Mouse (Mus musculus): ENCODE results near the gene 1810024B03Rik.

1810024B03Rik gene
- long read RNA-seq, experiment 1, partial matches to known transcripts: 0 of 5 reads
- long read RNA-seq, experiment 1, other reads (novel, unspliced or antisense): 1 of 5 reads
- long read RNA-seq, experiment 2, transcript 1810024B03Rik-202 (2 exons, 2,364 nt): major isoform, 5 of 6 reads
- long read RNA-seq, experiment 2, partial matches to known transcripts: 0 of 6 reads
- long read RNA-seq, experiment 2, other reads (novel, unspliced or antisense): 1 of 6 reads

DNA sequence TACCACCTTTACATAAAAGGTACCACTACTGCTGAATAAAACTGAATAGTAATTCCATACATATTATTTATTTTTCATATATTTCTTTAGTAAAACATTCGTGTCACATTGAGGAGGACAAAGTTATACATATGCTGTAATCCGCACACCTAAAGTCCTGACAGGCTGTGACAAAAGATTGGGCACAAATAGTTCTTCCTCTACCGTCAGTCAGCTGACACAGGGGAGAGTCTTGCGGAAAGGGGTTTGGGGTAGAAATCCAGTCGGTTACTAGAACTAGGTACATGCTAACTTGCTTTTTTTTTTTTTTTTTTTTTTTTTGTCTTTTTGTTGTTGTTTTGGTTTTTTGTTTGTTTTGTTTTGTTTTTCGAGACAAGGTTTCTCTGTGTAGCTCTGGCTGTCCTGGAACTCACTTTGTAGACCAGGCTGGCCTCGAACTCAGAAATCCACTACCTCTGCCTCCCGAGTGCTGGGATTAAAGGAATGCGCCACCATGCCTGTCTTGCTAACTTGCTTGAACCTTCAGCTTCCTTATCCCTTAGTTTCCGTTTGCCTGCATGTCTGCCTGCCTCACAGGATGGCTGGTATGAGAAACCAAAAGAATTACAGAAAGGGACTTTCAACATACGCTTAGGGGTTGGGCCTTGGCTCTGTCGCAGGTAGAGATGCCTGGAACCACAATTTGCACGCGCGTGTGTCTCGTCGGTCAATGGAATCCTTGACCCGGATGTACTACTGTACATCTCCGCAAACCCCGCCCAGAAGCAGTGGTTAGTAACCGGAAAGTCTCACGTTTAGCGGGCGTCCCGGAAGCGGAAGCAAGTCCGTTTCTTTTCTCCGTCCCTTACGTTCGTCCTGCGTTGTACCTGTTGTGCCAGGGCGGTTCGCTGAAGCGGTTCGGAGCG, at the start of gene 1810024B03Rik, which contains the start of gene Snrnp200:
1810024B03Rik (minus strand) TSS at position 734 of the 905 bp plus-strand sequence.
Snrnp200 (plus strand) TSS at position 840 of the 905 bp plus-strand sequence.
- intact Hi-C loops (cut with DNase I): loop anchor here (10.0 kb wide), 1 partner anchor 113 kb away; no protein-coding TSS in a partner anchor

DNA sequence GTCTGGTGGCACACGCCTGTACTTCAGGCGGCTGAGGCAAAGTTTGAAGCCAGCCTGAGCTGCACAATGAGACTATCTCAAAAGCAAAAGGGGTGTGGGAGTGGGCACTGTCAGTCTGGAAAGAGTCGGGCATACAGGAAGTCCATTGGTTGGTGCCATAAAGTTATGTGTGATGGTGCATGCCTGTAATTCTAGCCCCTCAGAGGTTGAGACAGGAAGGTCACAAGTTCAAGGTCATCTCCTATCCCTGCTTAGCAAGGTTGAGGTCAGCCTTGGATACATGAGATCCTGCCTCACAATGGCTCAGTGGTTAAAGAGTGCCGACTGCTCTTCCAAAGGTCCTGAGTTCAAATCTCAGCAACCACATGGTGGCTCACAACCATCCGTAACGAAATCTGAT, 47.2 kb upstream of the 1810024B03Rik start:
- intact Hi-C loops (cut with DNase I): no loop called here

DNA sequence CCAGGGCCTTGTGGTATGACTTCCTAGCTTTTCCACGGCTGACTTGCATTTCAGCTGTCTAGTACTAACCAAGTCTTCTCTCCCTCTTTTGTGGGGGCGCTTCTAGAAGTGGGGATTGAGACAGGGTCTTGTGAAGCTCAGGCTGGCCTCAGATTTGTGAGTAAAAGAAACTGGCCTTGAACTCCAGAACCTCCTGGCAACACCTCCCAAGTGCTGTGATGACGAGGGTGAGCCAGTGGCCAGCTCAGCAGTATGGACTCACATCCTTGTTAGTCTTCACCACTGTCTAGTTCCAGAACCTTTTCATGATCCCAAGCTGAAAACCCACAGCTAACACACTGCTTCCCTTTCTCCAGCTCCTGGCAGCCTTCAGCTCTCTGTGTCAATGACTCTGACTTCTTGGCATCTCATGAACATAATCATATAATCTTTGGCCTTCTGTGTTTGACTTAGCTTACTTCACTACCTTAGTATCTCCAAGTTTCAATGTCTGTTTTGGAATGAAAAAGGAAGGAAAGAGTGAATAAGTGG, 46.6 kb upstream of the 1810024B03Rik start:
- intact Hi-C loops (cut with DNase I): loop anchor here (5.0 kb wide), 1 partner anchor 88 kb away; no protein-coding TSS in a partner anchor

DNA sequence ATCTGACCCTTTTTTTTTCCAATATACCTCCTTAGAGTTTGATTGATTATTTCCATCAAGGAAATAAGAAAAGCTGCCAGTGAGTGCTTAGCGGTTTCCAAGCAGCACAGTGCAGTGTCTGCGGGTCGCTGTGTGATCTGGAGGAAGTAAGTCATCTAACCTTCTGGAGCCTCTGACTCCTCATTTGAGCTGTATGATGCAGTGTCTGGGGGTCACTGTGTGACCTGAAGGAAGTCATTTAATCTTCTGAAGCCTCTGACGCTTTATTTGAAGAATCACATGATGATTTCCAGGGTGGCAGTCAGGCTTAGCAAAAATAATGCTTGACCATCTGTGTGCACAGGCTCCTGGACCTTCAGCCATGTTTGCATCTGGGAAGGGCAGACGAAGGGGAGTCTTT, 44.7 kb upstream of the 1810024B03Rik start:
- intact Hi-C loops (cut with DNase I): loop anchor here (5.0 kb wide), 1 partner anchor 90 kb away; no protein-coding TSS in a partner anchor

DNA sequence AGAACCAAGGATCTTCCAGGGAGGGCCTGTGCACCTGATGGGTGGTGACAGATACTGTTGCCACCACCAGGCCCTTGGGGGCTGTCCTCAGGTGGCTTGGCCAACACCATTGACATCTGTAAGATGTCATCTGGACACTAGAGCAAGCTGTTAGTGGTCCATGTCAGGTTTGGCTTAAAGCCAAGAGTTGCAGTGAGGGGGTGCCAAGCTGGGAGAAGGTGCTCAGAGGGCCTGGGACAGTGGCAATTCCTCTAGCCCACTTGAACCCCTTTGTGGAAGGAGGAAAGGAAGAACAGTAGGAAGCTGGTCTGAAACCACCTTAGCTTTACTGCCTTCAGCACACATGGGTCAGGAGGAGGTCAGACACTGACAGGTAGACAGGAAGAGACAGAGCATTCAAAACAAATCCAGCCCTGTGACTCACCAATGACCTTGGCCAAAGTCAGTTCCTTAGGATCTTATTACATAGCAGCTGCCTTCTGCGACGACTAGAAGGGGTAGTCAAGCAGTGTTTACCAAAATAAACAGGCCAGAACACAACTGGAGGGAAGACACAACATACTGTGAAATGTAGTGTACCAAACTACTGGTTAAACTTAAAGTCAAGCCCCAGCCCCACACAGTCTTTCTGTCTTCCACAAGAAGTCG, 43.9 kb upstream of the 1810024B03Rik start:
- intact Hi-C loops (cut with DNase I): loop anchor here (5.0 kb wide), 1 partner anchor 90 kb away; no protein-coding TSS in a partner anchor

DNA sequence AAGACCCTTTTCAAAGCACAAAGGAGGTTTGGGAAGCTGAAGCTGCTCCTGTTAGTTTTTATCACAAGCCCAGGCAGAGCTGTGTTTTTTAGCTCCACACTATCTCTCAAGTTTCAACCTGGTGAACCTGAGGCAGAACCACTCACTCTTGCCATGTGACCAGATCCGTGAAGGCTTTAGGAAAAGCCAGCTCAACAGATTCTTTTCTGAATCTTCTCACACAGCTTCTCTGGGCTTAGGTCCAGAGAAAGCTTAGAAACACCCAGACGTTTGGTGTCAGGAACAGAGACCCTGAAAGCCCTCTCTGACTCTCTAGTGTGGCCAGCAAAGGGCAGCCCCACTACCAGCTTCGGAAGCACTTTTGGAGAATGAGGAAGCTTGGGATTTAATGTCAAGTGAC, 43.4 kb upstream of the 1810024B03Rik start:
- intact Hi-C loops (cut with DNase I): loop anchor here (5.0 kb wide), 1 partner anchor 91 kb away; no protein-coding TSS in a partner anchor

DNA sequence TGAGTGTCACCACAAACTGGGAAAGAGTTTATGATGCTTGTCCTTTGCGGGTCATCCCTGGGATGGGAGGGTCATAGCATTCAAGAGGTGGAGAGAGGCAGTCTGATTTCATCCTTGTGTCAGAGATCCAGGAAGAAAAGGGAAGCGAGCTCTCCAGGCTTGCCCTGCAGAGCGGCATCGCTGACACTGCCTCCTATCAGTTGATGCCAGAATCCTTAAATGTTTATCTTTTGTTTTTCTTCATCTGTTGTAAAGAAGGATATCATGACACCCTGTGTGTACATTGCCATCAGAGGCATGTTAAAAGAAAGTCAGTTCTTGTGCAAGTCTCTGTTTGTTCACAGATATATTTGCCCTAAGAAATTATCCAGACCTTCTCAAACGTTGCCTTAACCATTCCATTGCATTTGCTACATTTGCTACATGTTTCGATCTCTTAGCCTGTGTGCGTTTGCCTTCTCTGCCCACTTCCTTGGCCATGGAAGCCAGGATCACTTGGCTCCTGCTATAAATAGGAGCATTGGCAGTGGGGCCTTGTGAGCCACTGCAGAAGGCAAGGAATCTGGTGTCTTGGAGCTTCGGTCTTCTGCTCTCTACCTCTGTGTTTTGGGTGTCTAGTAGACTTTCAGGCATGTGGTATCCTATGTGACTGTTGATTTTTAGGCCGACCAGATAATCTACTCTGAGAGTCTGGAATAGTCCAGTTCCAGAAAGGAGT, 42.4 kb upstream of the 1810024B03Rik start:
- intact Hi-C loops (cut with DNase I): loop anchor here (5.0 kb wide), 1 partner anchor 92 kb away; no protein-coding TSS in a partner anchor

DNA sequence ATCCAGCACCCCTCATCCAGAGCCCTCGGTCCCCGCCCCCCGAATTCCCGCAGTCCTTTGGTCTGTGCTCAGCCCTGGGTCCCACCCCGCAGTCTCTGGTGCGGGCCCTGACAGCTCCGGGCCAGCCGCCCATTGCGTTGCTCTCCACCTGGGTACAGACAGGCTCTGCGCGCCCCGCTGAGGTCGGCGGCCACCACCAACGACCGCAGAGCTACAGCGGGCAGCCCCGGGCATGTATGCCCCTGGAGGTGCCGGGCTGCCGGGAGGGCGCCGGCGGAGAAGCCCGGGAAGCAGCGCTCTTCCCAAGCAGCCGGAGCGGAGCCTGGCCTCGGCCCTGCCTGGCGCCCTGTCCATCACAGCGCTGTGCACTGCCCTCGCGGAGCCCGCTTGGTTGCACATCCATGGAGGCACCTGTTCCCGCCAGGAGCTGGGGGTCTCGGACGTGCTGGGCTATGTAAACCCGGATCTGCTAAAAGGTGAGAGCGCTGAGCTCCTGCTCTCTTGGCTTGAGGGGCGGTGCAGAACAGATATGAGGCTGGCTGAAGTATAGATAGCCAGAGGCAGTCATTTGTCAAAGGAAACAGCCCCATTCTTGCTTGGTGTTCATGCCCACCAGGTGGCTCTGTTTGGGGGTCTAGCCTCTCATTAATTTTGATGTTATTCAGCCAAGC, 40.4 kb upstream of the 1810024B03Rik start:
- intact Hi-C loops (cut with DNase I): no loop called here

DNA sequence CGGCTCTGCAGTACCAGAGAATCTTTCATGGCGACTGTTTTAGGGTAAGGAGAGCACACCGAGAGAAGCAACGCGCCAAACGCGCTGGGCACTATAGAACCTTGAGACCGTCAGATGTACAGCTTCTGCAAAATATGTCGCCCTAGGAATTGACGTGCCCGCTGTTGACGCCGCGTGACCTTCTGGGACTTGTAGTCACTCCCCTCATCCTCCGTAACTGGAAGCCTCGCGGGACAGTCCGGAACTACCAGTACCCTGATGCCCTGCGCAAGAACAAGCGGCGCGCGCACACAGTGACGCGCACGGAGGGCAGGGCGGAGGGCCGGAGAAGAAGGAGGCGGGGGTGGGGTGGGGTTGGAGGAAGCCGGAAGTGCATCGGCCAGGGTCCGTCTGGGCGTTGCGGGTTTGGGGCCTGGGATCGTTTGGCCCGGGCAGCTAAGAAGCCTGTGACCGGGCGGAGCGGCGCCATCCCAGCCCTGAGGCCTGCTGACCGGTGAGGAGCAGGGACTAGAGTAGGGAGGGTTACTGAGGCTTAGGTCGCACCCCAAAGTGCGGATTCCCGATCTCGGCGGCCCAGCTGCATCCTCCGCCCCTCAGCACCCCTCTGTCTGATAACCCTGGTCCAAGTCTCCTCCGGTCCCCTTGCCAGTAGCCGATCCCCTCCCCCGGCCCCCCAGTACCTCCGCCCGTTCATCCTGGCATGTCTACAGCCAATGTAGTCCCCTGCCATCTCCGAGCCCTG, 39.7 kb upstream of the 1810024B03Rik start, which contains the start of the genes Ciao1 and Tmem127:
Ciao1 (minus strand) TSS at position 225 of the 742 bp plus-strand sequence.
Tmem127 (plus strand) TSS at position 317 of the 742 bp plus-strand sequence.
- intact Hi-C loops (cut with DNase I): no loop called here

DNA sequence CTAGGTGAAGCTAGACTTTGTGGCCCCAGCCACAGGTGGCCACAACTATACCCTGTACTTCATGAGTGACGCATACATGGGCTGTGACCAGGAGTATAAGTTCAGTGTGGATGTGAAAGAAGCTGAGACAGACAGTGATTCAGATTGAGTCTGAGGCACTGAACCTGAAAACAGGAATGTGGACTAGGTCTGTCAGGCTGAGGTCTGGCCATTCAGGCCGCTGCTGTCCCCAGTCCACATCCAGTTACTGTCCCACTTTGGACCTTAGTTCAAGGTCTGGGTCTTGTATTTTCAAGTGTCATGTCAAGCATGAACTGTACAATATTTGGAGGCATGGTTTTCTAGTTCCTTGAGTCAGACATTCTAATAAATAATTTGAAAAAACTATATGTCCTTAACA, 32.0 kb upstream of the 1810024B03Rik start:
- intact Hi-C loops (cut with DNase I): no loop called here

DNA sequence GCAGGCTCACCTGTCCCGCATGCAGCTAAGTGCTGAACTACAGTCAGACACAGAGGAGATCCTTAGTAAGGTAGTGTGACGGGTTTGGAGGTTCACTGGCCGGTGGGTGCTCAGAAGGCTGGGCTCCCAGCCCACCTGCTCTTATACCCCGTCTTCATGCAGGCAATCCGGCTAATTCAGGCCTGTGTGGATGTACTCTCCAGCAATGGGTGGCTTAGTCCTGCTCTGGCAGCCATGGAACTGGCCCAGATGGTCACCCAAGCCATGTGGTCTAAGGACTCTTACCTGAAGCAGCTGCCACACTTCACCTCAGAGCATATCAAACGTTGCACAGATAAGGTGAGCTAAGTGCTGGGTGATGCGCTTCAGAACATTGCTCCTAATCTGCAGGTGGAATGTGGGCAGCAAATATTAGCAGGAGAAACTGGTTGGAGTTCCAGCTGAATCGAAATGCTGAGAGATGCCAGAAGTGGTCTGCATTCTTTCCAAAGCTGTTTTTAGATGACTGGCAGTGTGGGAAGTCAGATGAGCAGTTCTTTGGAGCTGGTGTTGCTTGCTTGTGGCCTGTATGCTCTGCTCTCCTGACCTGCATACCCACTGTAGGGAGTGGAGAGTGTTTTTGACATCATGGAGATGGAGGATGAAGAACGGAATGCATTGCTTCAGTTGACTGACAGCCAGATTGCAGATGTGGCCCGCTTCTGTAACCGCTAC, 30.0 kb upstream of the 1810024B03Rik start:
- intact Hi-C loops (cut with DNase I): loop anchor here (10.0 kb wide), 1 partner anchor 413 kb away; no protein-coding TSS in a partner anchor

DNA sequence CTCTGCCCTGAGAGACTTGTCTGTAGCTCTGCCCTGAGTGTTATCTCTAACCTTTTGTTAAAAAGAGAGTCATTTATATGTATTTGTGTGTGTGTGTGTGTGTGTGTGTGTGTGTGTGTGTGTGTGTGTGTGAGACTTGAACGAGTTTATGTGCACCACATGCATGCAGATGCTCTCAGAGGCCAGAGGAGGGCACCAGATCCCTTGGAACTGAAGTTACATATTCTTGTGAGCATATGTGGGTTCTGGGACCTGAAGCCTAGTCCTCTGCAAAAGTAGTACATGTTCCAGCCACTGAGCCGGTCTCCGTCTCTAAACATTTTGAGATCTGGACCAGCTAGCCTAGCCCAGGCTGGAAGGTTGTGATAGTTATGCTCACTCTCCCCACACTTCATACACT, 17.2 kb upstream of the 1810024B03Rik start:
- intact Hi-C loops (cut with DNase I): no loop called here

DNA sequence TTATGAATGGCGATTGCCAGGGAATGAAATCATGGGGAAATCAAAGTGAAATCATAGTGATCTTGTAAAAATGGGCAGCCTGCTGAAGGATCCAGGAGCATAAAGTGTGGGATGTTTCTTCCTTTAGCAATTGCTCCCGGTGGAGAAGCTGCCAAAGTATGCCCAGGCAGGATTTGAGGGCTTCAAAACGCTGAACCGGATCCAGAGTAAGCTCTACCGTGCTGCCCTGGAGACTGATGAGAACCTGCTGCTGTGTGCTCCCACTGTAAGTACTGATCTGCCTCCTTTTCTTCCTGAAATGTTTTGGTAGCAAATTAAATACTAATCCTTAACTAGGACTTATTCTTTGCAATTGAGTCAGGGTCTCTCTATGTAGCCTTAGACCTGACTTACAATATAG, 9.7 kb upstream of the 1810024B03Rik start:
- intact Hi-C loops (cut with DNase I): no loop called here

DNA sequence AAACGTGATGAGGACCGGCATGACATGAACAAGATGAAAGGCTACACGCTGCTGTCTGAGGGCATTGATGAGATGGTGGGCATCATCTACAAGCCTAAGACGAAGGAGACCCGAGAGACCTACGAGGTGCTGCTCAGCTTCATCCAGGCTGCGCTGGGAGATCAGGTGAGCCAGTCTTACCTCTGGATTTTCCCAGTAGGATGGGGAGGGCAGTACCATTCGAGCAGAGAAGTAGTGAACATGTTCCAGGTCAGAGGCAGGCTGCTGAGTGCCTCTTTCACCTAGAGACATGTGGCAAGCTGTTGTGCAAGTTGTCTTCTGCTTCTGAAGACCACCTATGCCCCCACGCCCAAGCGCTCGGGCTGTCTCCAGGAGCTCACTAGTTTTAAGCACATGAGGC, 2.6 kb upstream of the 1810024B03Rik start:
- intact Hi-C loops (cut with DNase I): no loop called here

DNA sequence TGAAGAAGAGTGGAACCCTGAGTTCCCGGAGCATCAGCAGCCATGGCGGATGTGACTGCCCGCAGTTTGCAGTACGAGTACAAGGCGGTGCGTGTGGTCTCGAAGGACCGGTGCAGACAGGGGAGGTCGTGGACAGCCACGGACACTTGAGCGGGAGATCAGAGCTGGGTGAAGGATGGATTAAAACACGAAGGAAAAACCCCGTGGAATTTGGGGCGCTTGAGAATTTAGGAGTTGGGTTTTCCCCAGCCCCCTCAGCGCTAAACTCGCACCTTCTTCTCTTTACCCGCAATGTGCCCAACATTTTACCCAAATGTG, 331 bp upstream of the 1810024B03Rik start:
- intact Hi-C loops (cut with DNase I): loop anchor here (10.0 kb wide), 1 partner anchor 114 kb away; no protein-coding TSS in a partner anchor

DNA sequence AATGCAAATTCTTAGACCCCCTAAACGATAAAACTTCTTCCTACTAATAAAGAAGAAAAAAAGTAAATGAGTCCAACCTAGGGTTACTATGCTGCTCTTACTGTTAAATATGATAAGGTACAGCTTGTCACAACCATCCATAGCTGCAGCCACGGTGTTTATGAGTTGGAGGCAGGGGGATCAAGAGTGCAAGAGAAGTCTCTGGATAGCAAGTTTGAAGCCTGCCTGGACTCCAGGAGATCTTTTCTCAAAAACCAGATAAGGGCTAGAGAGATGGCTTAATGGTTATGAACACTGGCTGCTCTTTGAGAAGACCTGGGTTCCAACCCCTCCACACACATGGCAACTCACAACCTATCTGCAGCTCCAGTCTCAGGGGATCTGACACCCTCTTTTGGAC, 1.2 kb downstream of the 1810024B03Rik start:
- intact Hi-C loops (cut with DNase I): loop anchor here (10.0 kb wide), 1 partner anchor 112 kb away; no protein-coding TSS in a partner anchor

DNA sequence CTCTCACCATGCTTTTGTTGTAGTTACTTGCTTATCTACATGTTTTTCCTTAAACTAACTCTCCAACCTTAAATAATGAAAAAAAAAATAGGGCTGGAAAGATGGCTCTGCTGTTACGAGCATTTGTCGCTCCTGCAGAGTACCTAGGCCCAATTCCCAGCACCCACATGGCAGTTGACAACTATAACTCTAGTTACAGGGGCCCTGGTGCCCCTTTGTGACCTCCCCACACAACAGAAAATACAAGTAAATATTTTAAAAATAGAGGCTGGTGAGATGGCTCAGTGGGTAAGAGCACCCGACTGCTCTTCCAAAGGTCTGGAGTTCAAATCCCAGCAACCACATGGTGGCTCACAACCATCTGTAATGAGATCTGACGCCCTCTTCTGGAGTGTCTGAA, 2.1 kb downstream of the 1810024B03Rik start:
- intact Hi-C loops (cut with DNase I): loop anchor here (2.0 to 10.0 kb wide), 2 partner anchors 41 to 111 kb away; no protein-coding TSS in a partner anchor

DNA sequence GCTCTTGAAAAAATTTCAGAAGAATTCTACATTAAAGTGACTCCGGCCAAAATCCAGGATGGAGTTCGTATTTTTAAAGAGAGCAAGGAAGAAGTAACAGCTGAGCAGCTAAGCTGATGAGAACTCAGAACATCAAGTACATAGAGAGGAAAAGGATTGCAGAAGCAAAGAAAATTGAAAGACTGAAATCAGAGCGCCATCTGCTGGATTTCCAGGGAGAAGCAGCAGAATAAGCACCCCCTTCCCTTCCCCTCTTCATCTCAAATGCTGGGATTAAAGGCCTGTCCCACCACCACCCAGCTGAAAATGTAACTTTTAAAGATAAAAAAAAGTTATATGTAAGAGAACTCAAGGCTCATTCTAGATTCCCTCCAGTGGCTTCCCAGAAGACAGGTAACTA, 3.1 kb downstream of the 1810024B03Rik start:
- intact Hi-C loops (cut with DNase I): loop anchor here (2.0 to 10.0 kb wide), 2 partner anchors 40 to 110 kb away; no protein-coding TSS in a partner anchor

Measured in adrenal gland (tissue).